Mouse (Mus musculus) MEL-GATA-1-ER (cell line): ENCODE results near the gene Senp3.
A peak's percentile ranks its signal among the peaks of the same experiment; 100 is the strongest.
"Not testable (repeated sequence)": the region's sequence is repeated elsewhere in the genome, so short reads cannot be mapped to it uniquely, and the experiment has no call there.

Experiments used
- DNase-seq: peaks from one replicate; pipeline ENCODE4 v3.0.0-alpha.2; 2012; ENCODE audit warnings: low read depth; ENCODE audit errors: extremely low read depth

Gene Senp3

DNA sequence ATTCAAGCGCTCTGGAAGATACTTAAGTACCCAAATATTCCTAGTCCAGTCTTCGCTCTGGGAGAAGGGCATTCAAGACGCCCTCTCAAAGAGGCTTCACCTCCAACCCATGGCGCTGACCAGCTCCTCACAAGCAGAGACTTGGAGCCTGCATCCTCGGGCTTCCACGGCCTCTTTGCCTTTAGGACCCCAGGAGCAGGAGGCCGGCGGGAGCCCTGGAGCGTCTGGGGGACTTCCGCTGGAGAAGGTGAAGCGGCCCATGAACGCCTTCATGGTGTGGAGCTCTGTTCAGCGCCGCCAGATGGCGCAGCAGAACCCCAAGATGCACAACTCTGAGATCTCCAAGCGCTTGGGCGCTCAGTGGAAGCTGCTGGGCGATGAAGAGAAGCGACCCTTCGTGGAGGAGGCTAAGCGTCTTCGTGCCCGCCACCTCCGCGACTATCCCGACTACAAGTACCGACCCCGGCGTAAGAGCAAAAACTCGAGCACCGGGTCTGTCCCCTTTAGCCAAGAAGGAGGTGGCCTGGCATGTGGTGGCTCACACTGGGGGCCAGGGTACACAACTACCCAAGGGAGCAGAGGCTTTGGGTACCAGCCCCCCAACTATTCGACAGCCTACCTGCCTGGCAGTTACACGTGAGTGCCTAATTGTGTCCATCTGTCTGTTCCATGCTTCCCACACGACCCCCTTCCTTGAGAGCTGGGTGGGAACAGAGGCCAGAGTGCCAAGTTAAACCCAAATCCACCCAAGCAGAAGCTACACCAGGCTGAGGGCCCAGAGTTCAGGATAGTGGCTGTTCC lies 26.4 kb downstream of the Senp3 start, which contains the start of gene Sox15:
TSS of gene Sox15 (plus strand) at position 51 of the 801 bp plus-strand sequence.
- DNase-seq: no peak

DNA sequence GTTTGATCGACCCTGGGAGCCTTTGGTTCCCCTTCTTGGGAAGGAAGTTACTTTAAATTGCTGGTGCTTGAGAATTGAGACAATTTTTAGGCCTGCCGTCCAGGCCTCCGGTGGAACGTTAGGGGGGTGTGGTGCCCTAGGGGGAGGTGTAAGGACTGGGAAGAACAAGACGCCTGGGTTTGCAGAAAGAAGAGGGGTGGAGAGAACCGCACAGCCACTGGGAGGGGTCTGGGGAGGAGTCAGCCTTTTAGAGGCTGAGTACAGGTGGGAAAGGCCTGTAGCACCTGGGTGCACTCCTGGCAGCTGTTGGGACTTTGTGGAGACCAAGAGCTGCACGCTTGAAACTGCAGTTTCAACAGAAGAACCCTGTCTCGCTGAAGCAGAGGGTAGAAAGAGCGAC lies 27.1 kb downstream of the Senp3 start:
- no peak for DNase-seq

DNA sequence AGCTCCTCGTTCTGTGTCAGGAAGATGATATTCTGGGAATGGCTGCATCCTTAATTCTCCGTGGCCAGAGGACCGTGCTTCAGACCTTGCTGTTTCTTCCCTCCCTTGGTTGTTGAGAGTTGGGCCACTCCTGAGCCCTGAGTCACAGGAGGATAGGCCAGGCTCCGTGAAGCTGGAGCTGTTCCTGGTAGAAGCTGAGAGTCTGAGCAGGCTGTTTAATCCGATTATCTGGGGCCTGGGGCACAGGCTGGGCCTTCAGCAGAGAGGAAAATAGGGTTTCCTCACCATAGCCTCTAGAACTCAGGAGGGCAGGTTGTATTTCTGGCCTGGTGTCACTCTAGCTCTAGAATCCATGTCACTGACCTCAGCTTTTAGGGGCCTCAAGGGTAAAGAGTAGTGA lies 28.5 kb downstream of the Senp3 start:
- DNase-seq: no peak

DNA sequence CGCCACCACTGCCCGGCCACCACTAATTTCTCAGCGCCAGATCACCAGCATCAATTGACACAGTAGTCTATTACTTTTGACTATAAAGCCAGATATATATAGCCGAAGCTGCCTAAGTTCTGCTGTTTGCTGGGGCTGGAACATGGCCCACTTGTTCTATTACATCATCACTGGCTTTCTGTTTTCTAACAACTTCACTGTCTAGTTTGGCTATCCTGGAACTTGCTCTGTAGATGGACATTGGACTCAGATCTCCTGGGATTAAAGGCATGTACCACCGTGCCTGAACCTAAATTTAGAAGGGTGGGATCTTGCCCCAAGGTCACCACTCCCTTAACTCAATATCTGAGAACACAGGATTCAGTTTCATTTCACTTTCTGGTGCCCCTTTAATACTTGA lies 36.0 kb downstream of the Senp3 start:
- DNase-seq: no peak

DNA sequence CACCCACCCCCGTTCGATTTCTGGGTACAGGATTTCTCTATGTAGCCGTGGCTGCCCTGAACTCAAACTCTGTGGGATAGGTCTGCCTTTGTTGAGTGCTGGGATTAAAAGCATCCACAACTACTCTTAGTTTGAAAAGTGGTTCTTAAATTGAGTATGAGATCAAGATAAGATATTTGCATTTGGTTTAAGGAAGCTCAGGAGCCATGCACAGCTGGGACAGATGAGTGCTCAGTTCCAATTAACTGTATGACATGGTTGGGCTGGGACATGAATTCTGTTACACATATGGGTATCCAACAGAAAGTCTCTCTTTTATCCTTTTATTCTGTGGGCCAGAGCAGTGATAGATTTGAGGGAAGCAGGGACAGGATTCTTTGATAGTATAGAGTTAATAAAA lies 46.4 kb downstream of the Senp3 start:
- DNase-seq: no peak

DNA sequence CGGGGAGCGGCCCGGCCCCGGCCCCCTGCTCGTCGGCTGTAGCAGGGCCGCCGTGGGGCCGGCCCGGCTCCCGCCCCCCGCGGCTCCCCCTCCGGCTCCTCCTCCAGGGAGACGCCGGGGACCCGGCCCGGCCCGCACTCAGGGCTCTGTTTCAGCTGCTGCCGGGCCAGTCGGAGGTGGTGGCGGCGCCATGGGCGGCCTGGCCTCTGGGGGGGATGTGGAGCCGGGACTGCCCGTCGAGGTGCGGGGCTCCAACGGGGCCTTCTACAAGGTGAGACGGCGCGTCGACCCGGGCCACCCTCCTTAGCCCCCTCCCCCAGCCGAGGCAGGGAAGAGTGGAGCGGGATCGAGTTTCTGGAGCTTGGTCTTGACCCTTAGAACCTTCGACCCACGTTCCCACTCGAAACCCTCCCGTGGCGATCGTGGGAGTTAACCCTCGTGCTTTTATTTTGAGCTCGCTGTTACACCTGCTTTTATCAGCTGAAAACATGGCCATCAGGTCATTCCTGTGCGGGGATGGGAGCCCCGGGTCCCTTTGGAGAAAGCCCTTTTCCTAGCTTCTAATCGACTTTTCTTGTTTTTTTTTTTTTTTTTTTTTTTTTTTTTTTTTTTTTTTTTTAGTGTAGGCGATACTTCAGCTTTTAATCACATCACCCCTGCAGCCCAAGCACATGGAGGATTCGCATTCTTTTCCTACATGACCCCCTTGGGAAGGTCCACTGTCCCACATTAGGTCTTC lies 48.6 kb downstream of the Senp3 start:
- no peak for DNase-seq

DNA sequence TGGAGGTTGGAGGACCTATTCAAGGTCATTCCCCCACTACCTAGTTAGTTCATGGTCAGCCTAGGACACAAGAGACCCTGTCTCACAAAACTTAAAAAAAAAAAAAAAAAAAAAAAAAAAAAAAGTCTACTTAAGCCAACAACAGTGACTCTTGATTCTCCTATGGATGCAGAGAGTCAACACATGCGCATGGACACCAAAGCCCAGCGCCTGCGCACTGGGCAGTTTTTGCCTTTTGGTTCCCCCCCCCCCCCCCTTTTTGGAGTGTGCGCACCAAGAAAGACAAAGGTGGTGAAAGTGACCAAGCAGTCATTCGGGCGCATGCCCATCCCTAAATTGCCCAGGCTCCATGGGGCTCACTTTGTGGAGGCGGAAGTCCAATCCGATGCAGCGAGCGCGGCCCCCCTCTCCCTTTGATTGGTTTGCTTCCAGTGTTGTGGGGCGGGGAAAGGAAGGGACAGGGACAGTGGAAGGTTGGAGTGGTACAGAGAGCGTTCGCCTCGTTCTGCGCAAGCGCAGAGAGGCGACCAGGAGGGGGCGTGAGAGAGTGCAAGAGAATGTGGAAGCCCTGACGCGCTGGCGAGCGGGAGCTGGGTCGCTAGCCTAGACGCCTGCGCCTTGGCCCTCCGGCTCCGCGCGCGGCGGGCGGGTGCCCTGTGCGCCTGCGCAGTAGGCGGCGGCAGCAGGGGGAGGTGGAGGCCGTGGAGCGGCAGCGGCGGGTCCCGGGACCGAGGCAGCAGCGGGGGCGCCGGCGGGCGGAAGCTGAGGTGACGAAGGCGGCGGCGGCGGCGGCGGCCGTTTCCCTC lies 49.4 kb downstream of the Senp3 start, which contains the start of gene Fxr2:
TSS of gene Fxr2 (plus strand) at position 707 of the 806 bp plus-strand sequence.
- DNase-seq: peak; percentile 99

DNA sequence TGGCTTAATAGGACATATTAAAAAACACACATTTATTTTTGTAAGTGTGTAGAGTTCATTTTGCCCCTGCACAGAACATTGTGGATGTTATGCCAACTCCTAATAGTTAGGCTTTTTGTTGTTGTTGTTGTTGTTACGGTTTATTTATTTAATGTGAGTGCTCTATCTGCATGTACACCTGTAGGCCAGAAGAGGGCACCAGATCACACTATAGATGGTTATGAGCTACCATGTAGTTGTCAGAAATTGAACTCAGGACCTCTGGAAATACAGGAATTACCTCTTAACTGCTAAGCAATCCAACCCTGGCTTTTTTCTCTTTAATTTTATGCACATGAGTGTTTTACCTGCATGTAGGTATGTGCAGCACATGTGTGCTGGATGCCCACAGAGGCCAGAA lies 52.1 kb downstream of the Senp3 start:
- DNase-seq: no peak

DNA sequence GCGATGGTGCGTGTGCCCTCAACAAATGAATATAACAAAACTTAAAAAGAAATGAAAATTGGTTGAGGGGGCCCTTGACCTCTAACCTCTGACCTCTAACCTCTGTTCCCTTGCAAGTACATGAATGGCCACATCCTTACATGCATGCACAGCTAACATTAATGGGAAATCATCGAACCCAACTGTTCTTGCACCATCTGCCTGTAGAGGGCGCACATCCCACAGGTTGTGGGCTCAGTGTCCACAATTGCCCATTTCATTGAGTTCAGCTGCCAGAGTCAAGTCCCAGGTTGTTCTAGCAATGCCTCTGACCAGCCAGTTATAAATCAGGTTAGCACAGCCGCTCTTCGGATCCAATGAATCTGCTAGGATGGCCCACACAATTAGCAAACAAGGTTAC lies 53.6 kb downstream of the Senp3 start:
- no peak for DNase-seq

DNA sequence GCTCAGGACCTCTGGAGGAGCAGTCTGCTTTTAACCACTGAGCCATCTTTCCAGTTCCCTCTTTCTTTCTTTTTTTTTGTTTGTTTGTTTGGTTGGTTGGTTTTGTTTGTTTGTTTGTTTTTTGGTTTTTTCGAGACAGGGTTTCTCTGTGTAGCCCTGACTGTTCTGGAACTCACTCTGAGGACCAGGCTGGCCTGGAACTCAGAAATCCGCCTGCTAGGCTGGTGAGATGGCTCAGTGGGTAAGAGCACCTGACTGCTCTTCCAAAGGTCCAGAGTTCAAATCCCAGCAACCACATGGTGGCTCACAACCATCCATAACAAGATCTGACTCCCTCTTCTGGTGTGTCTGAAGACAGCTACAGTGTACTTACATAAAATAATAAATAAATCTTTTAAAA lies 57.5 kb downstream of the Senp3 start:
- DNase-seq: not testable (repeated sequence)
